Mouse (Mus musculus): ENCODE data around the gene Mt2. TPM values are rescaled to one million over a fixed set of nuclear protein-coding genes. Genes with fewer than 3 reads are reported as not detected.
A peak's percentile ranks its signal among the peaks of the same experiment; 100 is the strongest.

The Mt2 gene
- polyA plus RNA-seq, 1 experiment: 523 TPM

DNA sequence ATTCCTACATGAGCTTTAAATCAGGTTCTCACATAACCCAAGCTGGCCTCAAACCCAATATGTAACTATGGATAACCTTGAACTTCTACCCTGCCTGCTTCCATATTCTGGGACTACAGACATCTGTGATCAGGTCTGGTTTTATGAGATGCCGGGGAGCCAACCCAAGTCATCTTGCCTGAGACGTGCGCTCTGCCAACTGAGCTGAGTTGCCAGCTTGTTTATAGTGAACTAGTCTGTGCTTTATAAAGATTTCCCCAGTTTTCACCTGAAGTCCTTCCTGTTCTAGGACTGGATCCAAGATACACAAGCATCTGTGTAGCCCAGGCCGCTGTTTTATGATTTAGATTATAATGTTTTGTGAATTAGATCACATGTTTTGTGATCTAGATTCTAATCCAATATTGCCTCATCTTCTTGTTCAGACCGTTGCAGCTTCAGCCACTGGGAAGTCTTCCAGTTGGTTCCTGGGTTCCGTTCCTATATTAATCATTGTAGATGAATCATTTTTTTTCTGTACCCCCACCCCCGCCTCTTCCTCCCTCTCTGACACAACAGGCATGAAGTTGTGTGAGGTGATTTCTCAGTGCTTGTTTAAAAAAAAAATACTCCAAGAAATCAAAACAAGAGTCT is 22.2 kb downstream of the Mt2 start:
- no peak overlapping the region for H3K4me3 ChIP-seq (replicated peaks)
- TF ChIP-seq GATA1 (IDR thresholded peaks at IDR 0.05; ENCODE audit: borderline replicate concordance, low read length) (no peak), FLI1 (IDR thresholded peaks at IDR 0.05; ENCODE audit: low read length) (no peak)
- peaks cover 23% of the 10 kb centered on the region for H3K4me1 ChIP-seq
- H3K27me3 ChIP-seq (replicated peaks): peaks cover 12% of the 10 kb centered on the region
- no peaks in the 10 kb centered on the region for H3K9me3 ChIP-seq
- no peaks in the 10 kb centered on the region for H3K36me3 ChIP-seq (replicated peaks; ENCODE audit: low read length)

DNA sequence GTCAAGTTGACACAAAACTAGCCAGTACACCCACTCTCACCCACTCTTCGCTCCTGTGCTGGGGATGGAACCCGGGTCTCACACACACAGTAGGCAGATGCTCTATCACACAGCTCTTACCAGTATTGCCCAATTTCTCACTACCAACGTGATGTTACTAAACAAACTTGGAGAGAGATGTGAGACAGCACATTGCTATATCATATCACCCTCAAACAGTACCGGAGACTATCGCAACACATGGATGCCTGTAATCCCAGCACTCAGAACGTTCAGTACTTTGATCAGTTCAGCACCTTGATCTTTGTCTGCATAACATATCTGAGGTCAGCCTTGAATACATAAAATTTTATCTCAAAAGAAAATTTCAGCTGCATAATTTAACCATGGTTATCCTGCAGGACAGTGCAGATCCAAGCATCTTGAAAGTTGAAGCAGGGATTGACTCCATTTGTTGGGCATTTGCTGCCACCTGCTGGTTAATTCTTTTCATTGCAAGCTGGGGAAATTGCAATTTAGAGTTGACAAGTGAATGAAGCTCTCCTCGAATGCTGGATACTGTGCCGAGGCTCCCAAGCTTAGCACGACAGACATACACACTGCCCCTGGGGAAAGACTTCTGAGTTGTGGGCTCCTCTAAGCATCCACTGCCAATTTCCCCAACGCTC is 26.9 kb downstream of the Mt2 start:
- H3K9me3 ChIP-seq: no peaks in the 10 kb centered on the region
- H3K27me3 ChIP-seq (replicated peaks): peaks cover 12% of the 10 kb centered on the region
- H3K4me1 ChIP-seq: peaks cover 7% of the 10 kb centered on the region
- peak overlapping the region; percentile 80 for H3K4me3 ChIP-seq (replicated peaks)
- no peaks in the 10 kb centered on the region for H3K36me3 ChIP-seq (replicated peaks; ENCODE audit: low read length)
- no peak for TF ChIP-seq GATA1 (IDR thresholded peaks at IDR 0.05; ENCODE audit: borderline replicate concordance, low read length)

DNA sequence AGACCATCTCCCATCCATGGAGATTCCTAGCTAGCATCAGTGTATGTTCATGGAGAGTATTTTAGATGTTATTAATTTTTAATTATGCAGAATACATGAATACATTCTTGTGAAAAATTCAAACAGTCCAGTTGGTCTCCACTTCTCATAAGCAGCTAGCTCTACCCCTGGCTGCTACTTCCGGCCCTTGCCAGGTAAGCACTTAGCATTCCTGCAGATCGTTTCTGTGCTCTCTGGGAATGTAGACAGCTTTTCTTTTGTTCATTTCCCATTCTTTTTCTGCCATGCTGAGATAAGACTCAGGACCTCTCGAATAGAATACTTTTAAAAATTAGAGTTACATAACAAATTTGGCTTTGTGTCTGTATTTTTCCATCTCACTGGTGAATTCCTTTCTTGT is 31.6 kb downstream of the Mt2 start:
- TF ChIP-seq FLI1 (IDR thresholded peaks at IDR 0.05; ENCODE audit: low read length) (no peak), GATA1 (IDR thresholded peaks at IDR 0.05; ENCODE audit: borderline replicate concordance, low read length) (no peak)
- Histone ChIP-seq H3K27me3 (replicated peaks) (peaks cover 20% of the 10 kb centered on the region), H3K4me3 (replicated peaks) (no peak overlapping the region), H3K9me3 (no peaks in the 10 kb centered on the region), H3K4me1 (peaks cover 27% of the 10 kb centered on the region), H3K36me3 (replicated peaks; ENCODE audit: low read length) (no peaks in the 10 kb centered on the region)

DNA sequence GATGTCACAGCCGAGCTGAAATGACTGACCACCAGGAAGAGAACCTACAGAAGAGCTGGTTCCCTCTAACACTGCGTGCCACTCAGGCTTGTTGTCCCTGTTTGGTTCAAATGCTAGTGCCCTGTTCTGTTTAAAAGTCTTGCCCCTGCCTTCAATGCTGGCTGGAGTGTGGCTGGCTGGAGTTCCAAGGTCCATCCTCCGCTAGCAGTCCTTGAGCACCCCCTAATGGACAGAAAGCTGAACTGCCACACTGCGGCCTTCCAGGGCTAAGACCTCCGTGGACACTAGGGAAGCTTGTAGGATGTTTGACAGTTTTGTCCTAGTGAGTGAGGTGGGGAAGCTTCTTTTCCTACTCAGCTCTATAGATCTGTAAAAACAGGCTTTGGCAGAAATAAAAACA is 33.3 kb downstream of the Mt2 start:
- H3K4me3 ChIP-seq (replicated peaks): no peak overlapping the region
- peaks cover 30% of the 10 kb centered on the region for H3K27me3 ChIP-seq (replicated peaks)
- no peak for TF ChIP-seq GATA1 (IDR thresholded peaks at IDR 0.05; ENCODE audit: borderline replicate concordance, low read length)
- TF ChIP-seq FLI1 (IDR thresholded peaks at IDR 0.05; ENCODE audit: low read length): no peak
- no peaks in the 10 kb centered on the region for H3K9me3 ChIP-seq
- H3K36me3 ChIP-seq (replicated peaks; ENCODE audit: low read length): no peaks in the 10 kb centered on the region
- peaks cover 25% of the 10 kb centered on the region for H3K4me1 ChIP-seq

DNA sequence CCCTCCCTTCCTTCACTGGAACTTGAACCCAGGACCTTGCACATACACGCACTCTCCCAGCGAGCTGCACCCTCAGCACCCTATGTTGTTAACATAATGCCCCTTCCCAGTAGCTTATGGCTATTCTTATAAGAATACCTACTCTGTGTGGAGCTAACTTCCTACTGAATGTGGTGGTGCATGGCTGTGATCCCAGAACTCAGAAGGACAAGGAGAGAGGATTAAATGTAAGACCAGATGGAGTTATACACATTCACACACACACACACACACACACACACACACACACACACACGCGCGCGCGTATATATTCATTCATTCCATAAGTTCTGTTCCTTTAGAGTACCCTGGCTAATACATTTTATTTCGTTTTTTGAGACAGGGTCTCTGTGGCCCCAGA is 33.8 kb downstream of the Mt2 start:
- no peak for TF ChIP-seq GATA1 (IDR thresholded peaks at IDR 0.05; ENCODE audit: borderline replicate concordance, low read length)
- no peak for TF ChIP-seq FLI1 (IDR thresholded peaks at IDR 0.05; ENCODE audit: low read length)
- H3K27me3 ChIP-seq (replicated peaks): peaks cover 31% of the 10 kb centered on the region
- H3K4me3 ChIP-seq (replicated peaks): no peak overlapping the region

DNA sequence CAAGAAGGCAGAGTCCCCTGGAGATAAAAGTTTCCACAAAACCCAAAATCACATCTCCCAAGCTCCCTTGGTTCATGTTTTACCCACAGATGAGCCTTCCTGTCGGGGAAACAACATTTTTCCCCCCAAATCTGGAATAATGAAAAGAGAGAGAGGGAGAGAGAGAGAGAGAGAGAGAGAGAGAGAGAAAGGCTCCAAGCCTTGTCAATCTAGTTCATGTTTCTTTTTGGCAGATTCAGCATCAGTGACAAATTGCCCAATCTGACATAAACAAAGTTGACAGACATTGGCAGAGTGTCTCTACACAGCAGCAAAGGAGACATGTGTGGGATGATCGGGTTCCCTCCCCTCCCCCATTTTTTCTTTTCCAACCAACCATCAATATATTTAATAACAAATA is 35.0 kb downstream of the Mt2 start:
- Histone ChIP-seq H3K27me3 (replicated peaks) (peaks cover 33% of the 10 kb centered on the region), H3K4me3 (replicated peaks) (no peak overlapping the region), H3K36me3 (replicated peaks; ENCODE audit: low read length) (no peaks in the 10 kb centered on the region), H3K9me3 (no peaks in the 10 kb centered on the region), H3K4me1 (peaks cover 23% of the 10 kb centered on the region)
- TF ChIP-seq FLI1 (IDR thresholded peaks at IDR 0.05; ENCODE audit: low read length): no peak
- TF ChIP-seq GATA1 (IDR thresholded peaks at IDR 0.05; ENCODE audit: borderline replicate concordance, low read length): no peak

More for the DNA sequence above, 33.8 kb downstream of the Mt2 start:
- Histone ChIP-seq H3K9me3 (no peaks in the 10 kb centered on the region), H3K4me1 (peaks cover 23% of the 10 kb centered on the region), H3K36me3 (replicated peaks; ENCODE audit: low read length) (no peaks in the 10 kb centered on the region)

DNA sequence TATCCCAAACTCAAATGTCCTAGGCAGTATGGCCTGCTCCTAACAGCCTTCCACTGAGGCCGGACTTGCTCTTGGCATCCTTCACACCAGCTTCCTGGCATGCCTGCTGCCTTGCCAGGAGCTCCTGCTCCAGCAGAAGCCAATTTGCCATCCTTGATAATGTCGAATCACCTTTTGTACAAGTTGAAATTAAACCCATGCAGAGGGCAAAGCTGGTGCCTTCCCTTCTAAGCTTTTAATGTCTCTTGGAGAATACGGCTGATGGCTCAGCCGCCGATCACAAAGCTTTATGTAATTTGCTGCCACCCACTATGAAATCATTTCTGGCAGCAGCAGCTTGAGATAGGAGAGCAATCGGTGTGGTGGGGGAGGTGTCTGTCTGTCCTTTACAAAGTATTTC is 37.2 kb downstream of the Mt2 start:
- no peaks in the 10 kb centered on the region for H3K9me3 ChIP-seq
- no peaks in the 10 kb centered on the region for H3K36me3 ChIP-seq (replicated peaks; ENCODE audit: low read length)
- no peak overlapping the region for H3K4me3 ChIP-seq (replicated peaks)
- H3K27me3 ChIP-seq (replicated peaks): peaks cover 26% of the 10 kb centered on the region
- TF ChIP-seq GATA1 (IDR thresholded peaks at IDR 0.05; ENCODE audit: borderline replicate concordance, low read length): no peak
- no peak for TF ChIP-seq FLI1 (IDR thresholded peaks at IDR 0.05; ENCODE audit: low read length)
- H3K4me1 ChIP-seq: peaks cover 26% of the 10 kb centered on the region

DNA sequence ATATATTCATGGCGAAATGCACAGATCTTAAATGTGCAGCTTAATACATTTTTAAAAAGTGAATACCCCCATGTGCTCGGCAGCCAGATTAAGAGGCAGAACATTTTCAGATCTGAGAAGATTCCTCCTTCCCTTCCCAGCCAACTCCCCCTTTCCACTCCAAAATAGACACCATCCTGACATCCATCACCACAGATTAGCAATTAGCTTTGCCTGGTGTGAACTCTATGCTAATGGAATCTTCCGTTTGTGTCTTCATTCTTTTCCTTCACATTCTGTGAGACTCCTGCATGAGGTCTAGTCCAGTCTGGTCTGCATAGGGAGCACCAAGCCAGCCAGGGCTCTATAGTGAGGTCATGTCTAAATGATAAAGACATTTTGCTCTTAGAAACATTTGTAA is 37.8 kb downstream of the Mt2 start:
- TF ChIP-seq FLI1 (IDR thresholded peaks at IDR 0.05; ENCODE audit: low read length) (no peak), GATA1 (IDR thresholded peaks at IDR 0.05; ENCODE audit: borderline replicate concordance, low read length) (no peak)

DNA sequence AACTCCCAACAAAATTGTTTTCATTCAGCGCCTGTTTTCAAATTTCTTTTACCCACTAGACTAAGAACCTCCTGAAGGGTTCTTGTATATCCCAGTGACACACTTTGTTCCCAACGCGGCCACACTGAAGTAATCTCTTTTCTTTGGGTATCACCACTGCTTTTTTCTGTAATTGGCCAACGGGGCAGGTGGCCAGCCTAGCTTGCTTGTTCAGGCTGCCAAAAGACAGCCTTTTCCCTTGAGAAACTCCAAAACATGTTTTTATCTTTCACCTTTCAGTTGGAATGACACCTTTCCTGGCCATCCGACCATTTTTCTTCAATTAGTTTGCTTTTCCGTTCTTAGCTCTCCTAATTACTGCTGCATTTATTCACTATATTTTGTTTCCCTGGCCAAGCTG is 41.4 kb downstream of the Mt2 start:
- peaks cover 46% of the 10 kb centered on the region for H3K4me1 ChIP-seq
- H3K9me3 ChIP-seq: no peaks in the 10 kb centered on the region
- TF ChIP-seq FLI1 (IDR thresholded peaks at IDR 0.05; ENCODE audit: low read length) (no peak), GATA1 (IDR thresholded peaks at IDR 0.05; ENCODE audit: borderline replicate concordance, low read length) (no peak)
- H3K4me3 ChIP-seq (replicated peaks): peak overlapping the region; percentile 96
- H3K27me3 ChIP-seq (replicated peaks): peaks cover 16% of the 10 kb centered on the region
- peaks cover 4% of the 10 kb centered on the region for H3K36me3 ChIP-seq (replicated peaks; ENCODE audit: low read length)

More for the DNA sequence above, 37.8 kb downstream of the Mt2 start:
- H3K4me3 ChIP-seq (replicated peaks): no peak overlapping the region
- H3K27me3 ChIP-seq (replicated peaks): peaks cover 21% of the 10 kb centered on the region
- H3K36me3 ChIP-seq (replicated peaks; ENCODE audit: low read length): no peaks in the 10 kb centered on the region
- no peaks in the 10 kb centered on the region for H3K9me3 ChIP-seq
- peaks cover 30% of the 10 kb centered on the region for H3K4me1 ChIP-seq

All from megakaryocyte, embryonic 14.5 days (primary cell).